Mouse (Mus musculus) myocyte (in vitro differentiated cells): ENCODE results near the gene Tmem210.

ENCODE experiments used
- E2F4 ChIP-seq: IDR thresholded peaks from one replicate; pipeline ENCODE4 v1.6.1; 2011; ENCODE audit warnings: mild to moderate bottlenecking, control low read depth, moderate library complexity; ENCODE audit not compliant: insufficient read depth
- MAX ChIP-seq: IDR thresholded peaks from one replicate; pipeline ENCODE4 v1.6.1; 2011; ENCODE audit warnings: low read depth, mild to moderate bottlenecking, control low read depth
- MYOD1 ChIP-seq, 3 experiments: IDR thresholded peaks; one replicate each; pipeline ENCODE4 v1.6.1; 2011; ENCODE audit warnings: control low read depth in 2 of 3, low read depth in 2 of 3, mild to moderate bottlenecking in 2 of 3, moderate library complexity in 1 of 3; ENCODE audit not compliant: insufficient read length in 2 of 3, control insufficient read depth in 1 of 3
- MYOG ChIP-seq, 3 experiments: IDR thresholded peaks; one replicate each; pipeline ENCODE4 v1.6.1; 2011; ENCODE audit warnings: control low read depth in 2 of 3, low read depth in 2 of 3, mild to moderate bottlenecking in 2 of 3; ENCODE audit not compliant: insufficient read length in 2 of 3, control insufficient read depth in 1 of 3, insufficient read depth in 1 of 3
- POLR2A ChIP-seq: IDR thresholded peaks from one replicate; pipeline ENCODE4 v1.6.1; 2011; ENCODE audit warnings: low read depth, mild to moderate bottlenecking, control low read depth, moderate library complexity; ENCODE audit not compliant: insufficient read length
- SRF ChIP-seq: IDR thresholded peaks from one replicate; pipeline ENCODE4 v1.6.1; 2011; ENCODE audit warnings: low read depth; ENCODE audit not compliant: control insufficient read depth, insufficient read length
- TCF12 ChIP-seq: IDR thresholded peaks from one replicate; pipeline ENCODE4 v1.6.1; 2011; ENCODE audit warnings: mild to moderate bottlenecking, control low read depth; ENCODE audit not compliant: poor library complexity, insufficient read depth, severe bottlenecking

- TF ChIP-seq MYOG (IDR thresholded peaks at IDR 0.05; ENCODE audit: control insufficient read depth in 1 of 3, insufficient read depth in 1 of 3, insufficient read length in 2 of 3, low read depth in 2 of 3): no peak
- no peak for TF ChIP-seq SRF
- no peak for TF ChIP-seq TCF12
- TF ChIP-seq MAX: no peak
- TF ChIP-seq POLR2A: no peak
- no peak for TF ChIP-seq MYOD1 (IDR thresholded peaks at IDR 0.05; ENCODE audit: control insufficient read depth in 1 of 3, insufficient read length in 2 of 3, low read depth in 2 of 3)
- TF ChIP-seq E2F4: no peak
These were observed 15.5 kb downstream of the Tmem210 start for GRCm38 (mm10) chr2:25303452-25303851.
